Mouse (Mus musculus) left cerebral cortex, postnatal 36 days (tissue): ENCODE data around the gene Prss21. TPM values are rescaled to one million over a fixed set of nuclear protein-coding genes. Genes with fewer than 3 reads are reported as not detected.
"Not testable (repeated sequence)": the region's sequence is repeated elsewhere in the genome, so short reads cannot be mapped to it uniquely, and the experiment has no call there.

Experiments
- DNase-seq, 2 experiments: peaks; one replicate each; pipeline ENCODE4 v3.0.0; 2021 to 2022; ENCODE audit warnings: low spot score in 2 of 2, mixed read lengths in 1 of 2
- intact Hi-C: fragments of 180-260 bp; cut with DNase I; formaldehyde crosslinking; loops from one replicate; pipeline ENCODE4 v1.15.1; 2025
- microRNA-seq: library from miRNA; unstranded; fragments of <30 nt; microRNA quantifications from one replicate; pipeline ENCODE4 v1.2.0, GENCODE M21; 2022
- total RNA-seq, 2 experiments: library from RNA; stranded (reverse); gene quantifications; 2 replicates each; pipeline ENCODE4 v1.2.3; 2021

The Prss21 gene
- total RNA-seq, 2 experiments from 2014 or later, result not detected

DNA sequence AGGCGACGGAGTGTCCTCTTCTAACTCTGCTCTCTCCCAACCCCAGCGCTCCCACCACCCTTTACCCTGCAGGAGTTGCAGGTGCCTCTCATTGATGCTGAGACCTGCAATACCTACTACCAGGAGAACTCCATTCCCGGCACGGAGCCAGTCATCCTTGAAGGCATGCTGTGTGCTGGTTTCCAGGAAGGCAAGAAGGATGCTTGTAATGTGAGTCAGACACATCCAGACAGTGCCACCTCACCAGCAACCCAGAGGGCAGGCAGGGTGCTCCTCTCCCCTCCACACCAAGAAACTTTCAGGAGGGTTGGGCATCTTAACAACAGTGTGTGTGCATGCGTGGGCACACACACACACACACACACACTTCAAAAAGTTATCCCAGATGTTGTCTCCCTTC lies 10.7 kb upstream of the Prss21 start:
- DNase-seq, result no peak
- intact Hi-C loops, result no loop called here

DNA sequence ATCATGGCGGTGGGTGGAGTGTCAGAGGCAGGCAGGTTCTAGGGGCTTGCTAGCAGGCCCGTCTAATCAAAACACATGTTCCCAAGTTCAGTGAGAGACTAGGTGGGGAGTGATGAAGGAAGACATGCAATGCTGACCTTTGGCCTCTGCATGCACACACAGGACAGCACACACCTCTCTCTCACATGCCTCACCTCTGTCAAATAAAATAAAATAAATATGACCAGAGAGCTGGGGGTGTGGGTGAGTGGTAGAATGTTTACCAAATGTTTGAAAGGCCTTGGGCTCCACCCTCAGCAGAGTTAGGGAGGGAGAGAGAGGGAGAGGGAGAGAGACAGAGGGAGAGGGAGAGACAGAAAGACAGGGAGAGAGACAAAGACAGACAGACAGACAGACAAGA lies 9.9 kb upstream of the Prss21 start:
- intact Hi-C loops, result no loop called here
- DNase-seq, result no peak

DNA sequence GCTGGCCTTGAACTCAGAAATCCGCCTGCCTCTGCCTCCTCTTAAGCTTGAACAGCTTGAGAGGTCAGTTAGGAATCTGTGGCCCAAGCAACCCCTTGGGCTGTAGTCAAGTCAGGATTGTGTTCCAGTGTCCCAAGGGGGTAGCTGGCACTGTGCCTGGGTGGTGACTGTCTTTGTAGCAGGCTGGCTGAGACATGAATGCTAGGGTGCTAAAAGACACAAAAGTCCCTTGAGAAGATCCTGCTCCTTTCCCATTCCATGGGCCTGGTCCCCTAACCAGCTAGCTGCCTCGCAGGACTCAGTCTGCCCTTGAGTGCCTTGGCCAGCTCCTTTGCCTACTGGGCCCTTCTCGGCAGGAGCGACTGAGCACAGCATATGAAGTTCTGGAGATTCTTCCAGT lies 4.9 kb upstream of the Prss21 start:
- DNase-seq, result no peak
- intact Hi-C loops, result no loop called here

DNA sequence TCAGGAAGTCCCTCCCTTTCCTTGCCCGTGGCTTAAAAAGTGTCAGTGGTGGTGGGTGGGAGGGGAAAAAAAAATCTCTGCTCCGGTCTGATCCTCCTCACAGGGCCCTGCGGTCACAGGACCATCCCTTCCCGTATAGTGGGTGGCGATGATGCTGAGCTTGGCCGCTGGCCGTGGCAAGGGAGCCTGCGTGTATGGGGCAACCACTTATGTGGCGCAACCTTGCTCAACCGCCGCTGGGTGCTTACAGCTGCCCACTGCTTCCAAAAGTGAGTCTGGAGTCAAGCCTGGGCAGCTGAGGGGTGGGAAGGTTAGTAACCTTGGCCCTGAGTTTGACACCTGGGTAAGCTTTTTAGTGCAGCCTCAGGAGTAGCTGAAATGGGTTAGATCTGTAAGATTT lies 657 bp downstream of the Prss21 start:
- intact Hi-C loops, result no loop called here

DNA sequence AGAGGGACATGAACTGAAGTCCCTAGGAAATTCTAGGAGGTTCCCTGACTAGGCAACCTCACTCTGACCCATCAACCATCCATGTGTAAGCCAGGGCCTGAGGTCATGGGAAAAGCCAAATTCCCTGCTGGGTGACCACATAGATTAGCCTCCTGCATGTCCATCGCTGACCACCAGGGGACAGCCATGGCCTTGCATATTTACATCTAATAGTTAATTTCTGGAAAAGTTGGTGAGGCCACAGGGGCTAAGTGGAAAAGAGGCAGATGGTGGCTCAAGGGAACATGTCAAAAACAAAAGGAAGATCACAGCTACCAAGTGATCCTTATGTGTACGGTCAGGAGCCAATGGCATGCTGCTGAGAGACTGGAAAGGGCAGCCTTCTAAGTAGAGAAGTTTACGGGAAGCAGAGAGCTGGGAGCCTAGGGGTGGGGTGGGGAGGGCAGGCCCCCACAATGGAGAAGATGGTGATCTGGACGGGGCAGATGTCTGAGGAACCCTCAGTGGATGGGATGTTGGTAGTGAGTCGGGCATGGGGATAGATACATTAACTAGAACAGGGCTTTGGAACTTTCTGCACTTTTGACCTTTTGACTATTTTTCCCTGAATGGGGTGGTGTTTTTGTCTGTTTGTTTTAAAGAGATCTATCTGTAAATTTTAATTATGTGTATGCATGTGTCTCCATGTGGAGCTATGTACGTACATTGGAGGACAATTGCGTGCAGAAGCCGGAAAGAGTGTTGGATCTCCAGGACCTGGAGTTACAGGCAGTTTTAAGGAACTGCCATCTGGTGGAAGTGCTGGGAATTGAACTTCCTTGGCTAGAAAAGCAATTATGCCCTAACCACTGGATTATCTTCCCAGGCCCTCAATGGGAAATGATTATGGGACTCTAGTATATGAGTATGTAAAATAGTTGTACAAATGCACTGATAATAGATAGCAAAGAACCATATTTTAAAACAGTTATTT lies 6.3 kb downstream of the Prss21 start:
- intact Hi-C loops, result loop anchor here (1.0 kb wide), 1 partner anchor 86 kb away; no protein-coding TSS in a partner anchor
- no peak for DNase-seq

More for the DNA sequence above, 657 bp downstream of the Prss21 start:
- no peak for DNase-seq

DNA sequence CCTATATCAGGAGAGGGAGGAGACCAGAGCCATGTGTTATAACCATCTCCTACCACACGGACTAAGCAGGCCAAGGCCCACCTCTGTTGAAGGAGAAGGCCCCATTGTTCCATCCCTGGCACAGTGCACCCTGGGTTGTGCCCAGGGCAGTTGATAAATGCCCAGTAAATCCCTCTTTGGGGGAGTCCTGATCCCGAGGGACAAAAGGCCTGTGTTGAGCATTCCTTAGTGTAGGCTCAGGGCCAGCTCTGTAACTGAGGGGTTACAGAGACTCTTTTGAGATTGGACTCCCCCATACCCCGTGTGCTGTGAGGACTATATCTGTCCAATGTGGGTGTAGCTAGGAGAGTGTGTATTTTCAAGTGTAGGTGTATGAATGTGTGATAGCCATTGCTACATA lies 8.9 kb downstream of the Prss21 start:
- peak; percentile 12 to 20 for DNase-seq

DNA sequence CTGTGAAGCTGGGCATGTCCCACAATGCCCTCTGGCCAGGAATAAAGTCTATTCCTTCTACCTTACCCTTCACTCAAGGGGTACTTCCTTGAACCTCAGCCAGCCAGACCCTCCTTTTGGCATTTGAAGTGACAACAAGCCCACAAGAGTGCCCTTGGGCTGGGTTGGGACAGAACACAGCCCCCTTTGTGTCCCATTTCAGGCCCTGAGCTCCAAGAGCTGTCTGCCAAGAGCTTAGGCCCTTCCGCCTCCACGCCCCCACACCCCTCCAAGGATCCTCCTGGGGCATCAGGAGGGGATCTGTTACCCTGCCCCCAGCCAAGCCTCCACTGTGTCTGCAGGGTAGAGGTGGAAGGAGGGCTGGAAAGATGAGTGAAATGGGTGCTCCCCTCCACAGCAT lies 9.3 kb downstream of the Prss21 start:
- intact Hi-C loops, result no loop called here
- DNase-seq, result no peak

More for the DNA sequence above, 8.9 kb downstream of the Prss21 start:
- intact Hi-C loops, result no loop called here

DNA sequence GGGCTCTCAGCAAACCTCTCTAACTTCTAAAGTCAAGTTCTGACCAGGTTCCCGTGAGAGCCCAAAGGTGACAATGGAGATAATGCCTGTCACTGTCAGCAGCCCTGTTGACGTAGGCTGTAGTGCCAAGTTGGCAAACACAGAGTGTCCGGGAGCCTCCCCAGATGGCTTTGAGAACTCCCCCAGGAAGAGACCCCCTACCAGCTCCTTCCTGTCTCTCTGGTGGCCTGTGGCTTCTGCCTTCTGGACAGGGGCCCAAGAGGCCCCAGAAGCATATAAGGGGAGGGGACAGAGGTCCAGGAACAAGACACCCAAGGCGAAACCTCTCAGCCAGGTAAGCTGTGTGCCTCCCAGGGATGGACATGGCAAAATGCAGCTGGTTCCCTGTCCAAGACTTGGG lies 12.7 kb downstream of the Prss21 start, which contains the start of the genes Dcpp1 and Dcpp2:
TSS of gene Dcpp1 (plus strand) at position 301 of the 400 bp plus-strand sequence.
TSS of gene Dcpp2 (plus strand) at position 305 of the 400 bp plus-strand sequence.
- DNase-seq, intact Hi-C loops: not testable (repeated sequence)

DNA sequence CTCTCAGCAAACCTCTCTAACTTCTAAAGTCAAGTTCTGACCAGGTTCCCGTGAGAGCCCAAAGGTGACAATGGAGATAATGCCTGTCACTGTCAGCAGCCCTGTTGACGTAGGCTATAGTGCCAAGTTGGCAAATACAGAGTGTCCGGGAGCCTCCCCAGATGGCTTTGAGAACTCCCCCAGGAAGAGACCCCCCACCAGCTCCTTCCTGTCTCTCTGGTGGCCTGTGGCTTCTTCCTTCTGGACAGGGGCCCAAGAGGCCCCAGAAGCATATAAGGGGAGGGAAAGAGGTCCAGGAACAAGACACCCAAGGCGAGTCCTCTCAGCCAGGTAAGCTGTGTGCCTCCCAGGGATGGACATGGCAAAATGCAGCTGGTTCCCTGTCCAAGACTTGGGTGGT lies 49.3 kb downstream of the Prss21 start, which contains the start of gene Dcpp3:
TSS of gene Dcpp3 (plus strand) at position 301 of the 400 bp plus-strand sequence.
- DNase-seq, intact Hi-C loops: not testable (repeated sequence)

Small RNA genes within 50 kb of the gene (microRNA-seq; reads per million reads assigned to microRNA genes)
- 1.3 reads per million for gene Mir5125

Other genes starting within 250 kb of the Prss21 start
- gene Mmp25, start 222.8 kb upstream of the Prss21 start, total RNA-seq, result under 1 TPM; 0.12 to 0.16 TPM
- gene Bicdl2, start 207.6 kb upstream of the Prss21 start, total RNA-seq, result not detected
- 100 to 1,000 TPM; 126 to 137 TPM for gene Hcfc1r1, start 194.5 kb upstream of the Prss21 start, total RNA-seq
- gene Thoc6, start 194.2 kb upstream of the Prss21 start, total RNA-seq, result 1 to 10 TPM; 5.3 to 7.0 TPM
- 1 to 10 TPM; 8.8 to 9.9 TPM for gene Tnfrsf12a, start 190.6 kb upstream of the Prss21 start, total RNA-seq
- not detected for gene Cldn6, start 188.8 kb upstream of the Prss21 start, total RNA-seq
- under 1 TPM in 1 of 2 experiments, not detected in 1; 0.30 TPM for gene Cldn9, start 184.0 kb upstream of the Prss21 start, total RNA-seq
- gene 1520401A03Rik, start 145.3 kb upstream of the Prss21 start, total RNA-seq, result under 1 TPM in 1 of 2 experiments, not detected in 1; 0.10 TPM
- 1 to 10 TPM; 4.1 to 4.7 TPM for gene Pkmyt1, start 141.7 kb upstream of the Prss21 start, total RNA-seq
- 10 to 100 TPM; 58.7 to 62.9 TPM for gene Paqr4, start 127.2 kb upstream of the Prss21 start, total RNA-seq
- gene Kremen2, start 122.2 kb upstream of the Prss21 start, total RNA-seq, result under 1 TPM; 0.48 to 0.81 TPM
- 100 to 1,000 TPM; 354 to 411 TPM for gene Flywch1, start 96.5 kb upstream of the Prss21 start, total RNA-seq
- 10 to 100 TPM; 11.4 to 16.2 TPM for gene Flywch2, start 82.0 kb upstream of the Prss21 start, total RNA-seq
- 100 to 1,000 TPM; 420 to 743 TPM for gene Srrm2, start 77.5 kb upstream of the Prss21 start, total RNA-seq
- gene Elob, start 38.9 kb upstream of the Prss21 start, total RNA-seq, result 100 to 1,000 TPM; 330 to 406 TPM
- gene Prss33, start 32.0 kb upstream of the Prss21 start, total RNA-seq, result not detected
- not detected for gene Prss32, start 24.2 kb upstream of the Prss21 start, total RNA-seq
- gene Prss41, start 23.9 kb upstream of the Prss21 start, total RNA-seq, result 1 to 10 TPM; 1.5 to 1.6 TPM
- gene Dcpp1, start 12.8 kb downstream of the Prss21 start, total RNA-seq, result not detected
- gene Dcpp2, start 12.8 kb downstream of the Prss21 start, total RNA-seq, result not detected
- gene Dcpp3, start 49.4 kb downstream of the Prss21 start, total RNA-seq, result not detected
- not detected for gene Sbp, start 73.6 kb downstream of the Prss21 start, total RNA-seq
- not detected for gene Sbpl, start 87.2 kb downstream of the Prss21 start, total RNA-seq
- gene Prss30, start 112.5 kb downstream of the Prss21 start, total RNA-seq, result under 1 TPM; 0.20 to 0.68 TPM
- 1 to 10 TPM; 1.2 to 1.8 TPM for gene Prss22, start 130.0 kb downstream of the Prss21 start, total RNA-seq
- not detected for gene Prss27, start 170.1 kb downstream of the Prss21 start, total RNA-seq
- 10 to 100 TPM; 23.6 to 24.8 TPM for gene Kctd5, start 205.4 kb downstream of the Prss21 start, total RNA-seq